Mouse (Mus musculus) ES-E14 (cell line): Measurements from ENCODE around the gene Fibp.

Source experiments
- CHD2 ChIP-seq: IDR thresholded peaks from 2 replicates; pipeline ENCODE4 v1.6.1; 2014; ENCODE audit warnings: mild to moderate bottlenecking, low read depth, low read length, inconsistent platforms
- HCFC1 ChIP-seq: IDR thresholded peaks from 2 replicates; pipeline ENCODE4 v1.6.1; 2012; ENCODE audit warnings: low read length, inconsistent platforms, borderline replicate concordance; ENCODE audit not compliant: insufficient read depth
- MAFK ChIP-seq: IDR thresholded peaks from 2 replicates; pipeline ENCODE4 v1.6.1; 2014; ENCODE audit warnings: mild to moderate bottlenecking, low read depth, low read length, inconsistent platforms; ENCODE audit not compliant: insufficient read depth
- ZNF384 ChIP-seq: IDR thresholded peaks from 2 replicates; pipeline ENCODE4 v1.6.1; 2012; ENCODE audit warnings: low read depth, low read length, inconsistent platforms

- no peak for TF ChIP-seq CHD2
- TF ChIP-seq ZNF384 = no peak
- peak; percentile 75 for TF ChIP-seq MAFK
- TF ChIP-seq HCFC1 = no peak
Measured at GRCm38 (mm10) chr19:5448354-5449150, 11.9 kb upstream of the Fibp start.
